Mouse (Mus musculus) embryo, embryonic 10 days (tissue): ENCODE data around the gene Pde2a.

Experiments
- DNase-seq: peaks from one replicate; pipeline ENCODE4 v3.0.0-alpha.2; 2015; ENCODE audit warnings: low spot score

The Pde2a gene

DNA sequence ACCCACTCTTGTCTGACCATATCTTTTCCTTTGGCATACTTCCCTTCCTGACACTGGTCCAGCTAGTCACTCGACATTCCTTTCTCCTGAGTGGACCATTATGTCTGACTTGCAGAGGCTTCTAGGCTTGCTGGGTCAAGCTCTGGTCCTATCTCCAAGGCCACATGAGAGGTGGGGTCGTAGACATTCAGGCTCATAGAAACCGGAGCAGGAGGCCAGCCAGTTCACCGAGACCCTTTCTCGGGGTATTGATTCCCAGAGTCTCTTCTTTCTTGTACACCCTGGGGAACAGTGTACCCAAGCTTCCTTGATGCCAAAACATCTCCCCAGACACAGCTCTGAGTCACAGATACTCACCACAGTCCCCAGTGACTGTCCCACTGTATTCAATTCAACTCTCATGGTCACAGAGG, 52.9 kb downstream of the Pde2a start:
- no peak for DNase-seq

DNA sequence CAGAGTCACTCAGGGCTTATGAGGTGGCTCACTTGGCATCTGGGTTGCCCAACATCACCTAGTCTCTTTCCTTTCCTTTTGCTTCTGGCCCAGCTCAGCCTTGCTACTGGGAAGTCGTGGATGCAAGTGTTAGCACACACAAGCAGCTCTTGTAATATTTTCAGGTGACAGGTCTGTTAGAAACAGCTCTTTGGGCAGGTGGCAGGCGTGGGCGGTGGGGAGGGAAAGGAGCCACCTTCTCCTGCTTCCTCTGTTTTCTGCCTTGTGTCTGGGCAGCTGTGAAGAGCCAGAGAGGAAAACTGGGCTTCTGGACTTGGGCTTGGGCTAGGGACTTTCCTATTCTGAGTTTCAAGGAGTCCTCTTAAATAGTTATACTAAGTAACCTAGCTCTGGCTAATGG, 54.5 kb downstream of the Pde2a start:
- DNase-seq: no peak

DNA sequence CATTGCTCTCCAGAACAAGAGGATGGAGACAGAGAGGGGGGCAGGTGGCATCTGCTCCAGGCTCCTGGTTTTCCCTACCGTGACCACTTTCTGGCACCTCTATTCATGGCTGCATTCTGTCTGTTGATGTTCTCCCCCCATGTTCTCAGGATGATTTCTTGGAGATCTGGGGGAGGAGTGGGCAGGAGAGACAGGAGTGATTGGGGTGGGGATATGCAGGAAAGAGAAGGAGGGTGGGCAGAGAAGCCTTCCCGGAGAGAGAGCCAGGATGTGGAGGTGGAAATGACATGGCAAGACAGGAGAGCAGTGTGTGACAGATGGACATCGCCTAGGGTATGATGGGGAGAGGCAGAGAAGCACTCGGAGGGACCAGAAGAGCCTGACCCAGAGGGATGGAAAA, 55.0 kb downstream of the Pde2a start:
- no peak for DNase-seq

DNA sequence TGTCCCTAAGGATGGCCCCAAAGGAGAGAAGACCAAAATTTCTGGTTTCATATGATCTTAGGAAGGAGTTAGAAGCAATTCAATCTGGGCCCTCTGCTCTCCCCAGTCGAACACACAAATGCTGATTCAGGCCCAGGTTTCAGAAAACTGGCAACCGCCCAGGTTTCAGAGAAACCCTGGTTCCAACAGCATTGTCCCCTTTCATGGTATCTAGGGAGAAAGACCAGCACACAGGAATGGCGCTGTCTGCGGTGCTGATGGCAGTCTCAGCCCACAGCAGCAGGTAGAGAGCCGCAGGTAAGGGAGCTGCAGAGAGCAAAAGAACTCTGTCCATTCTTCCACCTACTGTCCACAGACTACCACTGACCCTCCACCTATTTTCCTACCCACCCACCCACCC, 55.7 kb downstream of the Pde2a start:
- DNase-seq: no peak

DNA sequence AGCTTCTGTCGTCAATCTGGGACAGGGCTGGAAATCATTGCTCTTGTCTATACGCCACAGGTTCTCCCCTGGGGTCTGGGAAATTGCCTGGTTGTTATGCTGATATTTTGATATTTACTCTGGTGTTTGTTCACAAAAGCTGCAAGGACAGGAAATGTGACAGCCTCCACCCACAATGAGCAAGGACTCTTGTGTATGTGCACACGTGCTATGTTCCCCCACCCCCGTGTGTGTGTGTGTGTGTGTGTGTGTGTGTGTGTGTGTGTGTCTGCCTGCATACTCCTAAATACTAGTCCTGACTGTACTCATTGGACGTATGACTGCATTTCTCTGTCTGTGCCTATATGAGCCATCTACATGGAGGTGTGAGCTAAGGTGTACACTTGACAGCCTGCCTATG, 56.6 kb downstream of the Pde2a start:
- no peak for DNase-seq

DNA sequence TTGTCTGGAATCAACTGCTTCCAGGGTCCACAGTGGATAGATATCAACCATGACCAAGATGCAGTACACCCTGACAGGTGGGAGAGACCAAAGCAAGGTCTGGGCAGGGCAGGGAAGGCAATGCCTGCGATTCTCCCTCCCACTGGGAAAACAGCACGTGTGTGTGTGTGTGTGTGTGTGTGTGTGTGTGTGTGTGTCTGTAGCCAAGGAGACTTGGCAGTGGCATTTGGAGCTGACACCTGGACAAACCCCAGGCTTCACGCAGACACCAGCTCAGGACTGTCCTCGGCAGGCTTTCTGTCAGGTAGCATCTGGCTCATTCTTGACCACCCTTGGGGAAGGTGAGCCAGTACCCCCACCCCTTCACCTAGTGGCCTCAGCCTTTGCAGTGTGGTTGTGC, 58.4 kb downstream of the Pde2a start:
- no peak for DNase-seq

DNA sequence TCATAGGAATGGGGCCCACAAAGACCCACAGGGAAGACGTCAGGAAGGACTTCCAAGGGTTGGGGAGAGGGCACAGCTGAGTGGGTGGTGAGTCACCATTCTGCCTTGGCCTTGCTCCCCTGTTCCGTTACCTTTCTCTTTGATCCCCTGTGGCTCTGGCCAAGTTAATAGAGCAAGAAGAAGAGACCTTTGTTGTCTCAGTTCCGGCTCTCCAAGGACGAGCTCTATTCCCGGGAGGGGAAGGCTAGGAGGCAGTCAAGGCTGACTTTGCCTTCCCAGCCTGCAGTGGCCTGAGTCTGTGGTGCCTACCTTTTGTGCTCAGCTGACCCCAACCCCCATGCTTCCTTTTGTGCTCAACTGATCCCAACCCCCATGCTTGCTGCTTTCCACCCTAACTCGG, 59.2 kb downstream of the Pde2a start:
- no peak for DNase-seq

DNA sequence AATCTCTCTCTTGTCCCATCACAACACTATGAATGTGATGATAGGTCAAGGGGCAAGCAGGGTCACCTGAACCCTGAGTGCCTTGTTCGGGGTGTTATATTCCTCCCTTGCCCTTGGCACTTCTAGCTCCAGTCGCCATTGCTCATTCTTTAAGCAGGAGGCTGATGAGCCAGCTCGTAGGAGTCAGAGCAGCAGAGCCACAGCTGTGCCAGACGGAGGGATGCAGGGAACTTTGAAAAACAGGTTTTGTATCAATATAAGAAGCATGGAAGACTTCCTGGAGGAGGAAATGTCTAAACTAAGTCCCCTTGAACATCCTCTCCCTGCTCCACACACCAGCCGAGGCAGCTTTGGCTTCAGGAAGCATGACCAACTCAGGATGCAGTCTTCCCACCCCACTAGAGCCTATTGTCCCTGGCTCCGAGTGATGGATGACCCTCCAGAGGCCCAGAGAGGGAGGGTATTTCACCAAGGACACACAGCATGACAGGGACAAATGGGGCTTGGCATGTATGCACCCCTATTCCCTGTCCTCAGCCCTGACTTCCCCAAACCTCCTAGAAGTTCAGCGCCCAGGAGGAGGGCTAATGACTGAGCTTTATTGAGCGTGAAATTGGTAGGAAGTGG, 60.5 kb downstream of the Pde2a start:
- no peak for DNase-seq

DNA sequence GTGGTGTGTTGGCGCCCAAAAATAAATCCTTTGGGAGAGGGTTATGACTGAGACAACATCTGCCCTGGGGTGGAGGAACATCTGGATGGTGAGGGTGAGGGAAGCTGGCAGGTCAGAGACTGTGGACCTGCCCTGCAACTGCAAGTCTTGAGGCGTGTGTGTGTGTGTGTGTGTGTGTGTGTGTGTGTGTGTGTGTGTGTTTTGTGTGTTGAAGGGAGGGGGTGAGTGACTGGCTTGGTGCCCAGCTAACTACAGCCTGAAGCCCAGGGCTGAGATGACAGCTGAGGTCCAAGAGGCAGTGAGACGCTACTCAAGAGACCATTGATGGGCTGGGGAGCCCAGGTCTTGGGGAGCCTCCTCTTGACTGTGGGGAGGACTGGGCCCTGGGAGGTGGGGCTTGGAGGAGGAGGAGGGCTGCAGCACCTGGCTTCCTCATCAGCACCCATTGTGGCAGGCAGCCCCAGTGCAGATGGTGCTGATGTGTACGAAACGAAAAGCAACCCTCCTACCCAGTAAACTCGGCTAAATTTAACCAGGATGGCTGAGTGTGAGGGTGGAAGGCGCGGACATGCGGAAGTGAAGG, 61.1 kb downstream of the Pde2a start:
- DNase-seq: no peak

DNA sequence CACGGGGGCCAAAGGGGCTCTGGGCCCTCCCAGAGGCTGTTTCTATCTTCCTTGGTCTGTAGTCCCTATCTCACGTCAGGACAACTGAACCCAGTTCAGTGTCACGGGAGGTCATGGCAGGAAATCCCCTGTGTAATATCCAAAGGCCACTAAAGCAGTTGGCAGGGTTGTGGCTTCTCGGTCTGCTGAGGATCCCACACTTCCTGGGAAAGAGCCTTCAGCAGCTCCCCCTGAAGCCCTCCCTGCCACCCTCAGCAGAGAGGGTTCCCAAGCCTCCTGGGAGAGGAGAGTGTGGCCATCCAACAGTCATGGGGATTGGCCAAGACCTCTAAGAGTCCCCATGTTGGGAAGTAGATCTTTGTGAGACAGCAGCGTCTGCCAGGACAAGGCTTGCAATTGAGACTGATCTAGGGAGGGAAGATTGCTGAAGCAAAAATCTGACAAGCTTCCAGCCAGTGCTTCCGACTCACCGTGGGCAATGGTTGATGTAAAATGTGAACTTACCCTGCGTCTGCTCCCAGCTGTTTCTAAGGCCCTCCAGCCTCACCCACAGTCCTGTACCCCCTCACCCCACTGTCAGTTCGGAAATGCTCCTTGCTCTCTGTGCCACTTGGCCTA, 62.1 kb downstream of the Pde2a start:
- DNase-seq: no peak

DNA sequence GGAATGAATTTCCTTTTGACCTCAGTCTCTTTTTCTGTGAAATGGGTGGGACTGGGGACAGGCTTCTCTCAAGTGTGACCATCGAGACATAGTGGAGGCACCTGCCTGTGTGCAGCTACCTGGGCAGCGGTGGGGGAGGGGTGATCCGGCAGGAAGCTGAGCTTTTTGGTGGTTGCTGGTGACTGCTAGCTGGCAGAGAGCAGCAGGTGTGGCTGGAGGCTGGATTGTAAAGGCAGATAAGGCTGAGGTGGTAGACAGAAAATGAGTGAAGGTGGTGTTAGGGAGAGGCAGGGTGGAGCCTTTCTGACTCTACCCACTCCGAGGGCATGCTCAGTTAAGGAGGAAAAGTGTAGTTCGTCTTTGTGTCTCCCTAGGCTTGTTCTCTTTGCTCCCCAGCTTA, 65.6 kb downstream of the Pde2a start:
- DNase-seq: no peak

DNA sequence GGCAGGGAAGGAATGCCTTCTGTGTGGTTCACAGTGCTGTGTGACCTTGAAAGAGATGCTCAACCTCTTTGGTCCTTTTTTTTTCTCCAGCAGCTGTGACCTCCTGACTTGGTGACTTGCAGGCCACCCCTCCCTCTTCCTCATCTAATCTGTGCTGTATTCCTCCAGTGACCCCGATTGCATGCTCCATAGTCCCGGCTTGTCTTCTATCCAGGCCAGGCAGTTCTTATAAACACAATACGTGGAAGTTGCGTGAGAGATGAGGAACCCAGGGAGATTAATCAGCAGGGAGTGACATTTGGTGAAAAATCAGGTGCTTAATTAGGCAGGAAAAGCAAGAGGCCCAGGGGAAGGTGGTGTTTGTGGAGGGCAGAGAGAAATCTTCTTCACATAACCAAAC, 69.5 kb downstream of the Pde2a start:
- DNase-seq: no peak

DNA sequence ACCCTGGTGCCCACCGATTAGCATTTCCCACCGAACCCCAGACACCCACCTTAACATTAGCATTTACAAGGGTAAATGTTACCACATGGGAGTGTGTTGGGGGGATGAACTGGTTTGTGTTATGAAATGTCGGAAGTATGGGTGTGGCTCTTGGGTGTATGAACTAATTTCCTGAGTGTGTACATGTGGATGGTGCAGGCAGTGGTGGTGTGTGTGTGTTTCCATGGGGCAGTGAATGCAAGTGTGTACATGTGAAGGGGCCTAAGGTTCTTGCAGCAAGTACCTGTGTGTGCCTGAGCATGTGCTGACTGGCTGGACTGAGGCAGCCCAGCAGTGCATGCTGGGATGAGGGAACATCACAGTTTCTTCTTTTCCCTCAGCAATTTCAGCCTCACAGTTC, 76.9 kb downstream of the Pde2a start:
- no peak for DNase-seq

DNA sequence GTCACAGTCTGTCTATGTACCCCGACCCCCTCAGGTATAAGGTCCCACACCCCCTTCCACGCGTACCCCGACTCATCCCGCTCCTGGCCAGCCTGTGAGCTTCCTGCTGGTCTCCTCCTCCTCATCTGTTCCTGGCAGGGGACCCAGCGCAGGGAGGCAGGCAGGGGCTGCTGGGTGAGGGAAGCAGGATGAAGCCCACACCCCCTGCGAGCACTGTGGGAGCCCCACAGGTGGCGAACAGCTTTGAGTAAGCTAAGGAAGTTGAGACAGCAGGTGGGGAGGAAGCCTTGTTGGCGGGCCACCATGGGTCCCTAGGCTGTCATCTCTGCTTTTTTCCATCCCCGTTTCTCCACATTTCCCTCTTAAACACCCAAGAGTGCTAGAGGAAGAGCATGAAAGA, 77.8 kb downstream of the Pde2a start:
- no peak for DNase-seq

DNA sequence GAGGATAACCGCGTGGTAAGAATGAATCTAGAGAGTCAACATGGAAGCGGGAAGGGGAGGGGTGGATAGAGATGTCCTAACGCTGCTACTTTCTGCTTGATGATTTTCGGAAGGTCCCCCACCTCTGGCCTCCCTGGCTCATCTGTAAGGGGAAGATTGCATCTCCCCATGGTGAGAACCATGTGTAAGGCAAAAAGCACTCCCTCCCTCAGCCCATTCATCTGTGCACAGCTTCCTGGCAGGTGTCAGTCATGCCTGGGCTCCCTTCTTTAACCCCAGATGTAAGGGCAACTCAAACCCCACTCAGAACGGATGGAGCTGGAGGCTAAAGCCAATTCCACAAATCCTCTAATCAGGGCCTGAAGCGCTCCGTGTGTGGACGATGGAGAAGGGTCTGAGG, 78.2 kb downstream of the Pde2a start:
- DNase-seq: no peak

DNA sequence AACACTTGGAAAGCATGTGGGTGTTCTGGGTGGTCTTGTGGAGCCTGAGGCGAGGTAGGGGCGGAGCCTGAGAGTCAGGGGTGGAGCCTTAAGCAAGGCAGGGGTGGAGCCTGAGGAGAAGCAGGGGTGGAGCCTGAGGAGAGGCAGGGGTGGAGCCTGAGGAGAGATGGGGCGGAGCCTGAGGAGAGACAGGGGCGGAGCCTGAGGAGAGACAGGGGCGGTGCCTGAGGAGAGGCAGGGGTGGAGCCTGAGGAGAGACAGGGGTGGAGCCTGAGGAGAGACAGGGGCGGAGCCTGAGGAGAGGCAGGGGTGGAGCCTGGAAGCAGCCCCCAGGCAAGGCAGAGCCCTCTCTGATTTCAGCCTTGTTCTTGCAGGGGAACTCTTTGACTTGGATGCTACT, 79.7 kb downstream of the Pde2a start:
- DNase-seq: no peak

DNA sequence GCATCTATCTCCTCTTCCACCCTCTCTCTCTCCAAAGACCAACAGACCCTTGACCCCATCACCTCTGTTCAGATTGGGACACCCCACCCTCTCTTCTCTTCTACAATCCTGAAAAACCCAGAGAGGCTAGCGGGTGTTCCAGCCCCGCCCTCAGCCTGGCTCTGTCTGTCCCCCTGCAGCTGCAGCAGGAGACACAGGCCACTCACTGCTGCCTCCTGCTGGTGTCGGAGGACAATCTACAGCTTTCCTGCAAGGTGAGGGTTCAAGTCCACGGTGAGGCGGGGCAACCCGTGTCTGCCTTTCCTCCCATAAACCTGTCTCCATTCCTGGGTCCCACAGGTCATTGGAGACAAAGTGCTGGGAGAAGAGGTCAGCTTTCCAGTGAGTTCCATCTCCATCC, 80.2 kb downstream of the Pde2a start:
- no peak for DNase-seq

DNA sequence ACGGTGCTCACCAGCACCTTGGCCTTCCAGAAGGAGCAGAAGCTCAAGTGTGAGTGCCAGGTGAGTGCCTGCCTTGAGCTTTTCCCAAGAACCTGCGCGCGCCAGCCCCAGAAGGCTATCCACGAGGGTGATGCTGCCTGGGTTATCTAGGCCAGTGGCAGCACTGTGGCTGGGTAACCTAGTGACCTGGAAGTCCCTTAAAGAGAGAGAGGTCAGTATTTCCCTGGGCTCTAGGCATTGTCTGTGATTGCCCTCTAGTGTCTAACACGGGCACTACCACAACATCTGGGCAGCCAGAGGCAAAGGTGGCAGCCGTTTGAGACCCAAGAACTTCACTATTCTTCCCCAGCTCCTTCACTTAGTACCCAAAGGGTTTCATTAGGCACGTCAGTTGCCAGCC, 81.9 kb downstream of the Pde2a start:
- DNase-seq: peak; percentile 86

DNA sequence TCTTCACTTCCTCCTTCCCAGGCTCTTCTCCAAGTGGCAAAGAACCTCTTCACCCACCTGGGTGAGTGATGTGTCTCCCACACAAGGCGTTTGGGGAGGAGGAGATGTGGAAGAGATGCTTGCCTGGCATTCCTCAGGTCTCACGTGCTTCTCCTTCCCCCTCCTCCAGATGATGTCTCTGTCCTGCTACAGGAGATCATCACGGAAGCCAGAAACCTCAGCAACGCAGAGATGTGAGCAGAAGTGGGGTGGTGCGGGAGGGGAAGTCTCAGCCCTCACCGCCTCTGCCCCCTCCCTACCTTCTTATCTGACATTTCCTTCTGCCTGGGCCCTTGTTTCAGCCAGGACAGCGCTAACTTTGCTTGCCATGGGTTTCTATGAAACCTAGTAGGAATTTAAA, 82.3 kb downstream of the Pde2a start:
- no peak for DNase-seq

DNA sequence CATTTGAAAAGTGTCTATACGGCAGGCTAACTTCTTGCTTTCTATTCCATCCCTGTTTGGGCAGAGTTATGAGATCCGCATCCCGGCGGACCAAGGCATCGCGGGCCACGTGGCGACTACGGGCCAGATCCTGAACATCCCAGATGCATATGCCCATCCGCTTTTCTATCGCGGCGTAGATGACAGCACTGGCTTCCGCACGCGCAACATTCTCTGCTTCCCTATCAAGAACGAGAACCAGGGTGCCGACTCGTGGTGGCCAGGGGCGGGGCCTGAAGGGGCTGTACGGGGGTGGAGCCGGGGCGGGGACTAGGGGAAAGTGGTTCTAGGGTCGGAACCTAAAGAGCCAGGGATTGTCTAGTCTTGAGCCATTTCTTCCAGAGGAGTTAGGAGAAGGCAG, 83.0 kb downstream of the Pde2a start:
- DNase-seq: peak; percentile 50

DNA sequence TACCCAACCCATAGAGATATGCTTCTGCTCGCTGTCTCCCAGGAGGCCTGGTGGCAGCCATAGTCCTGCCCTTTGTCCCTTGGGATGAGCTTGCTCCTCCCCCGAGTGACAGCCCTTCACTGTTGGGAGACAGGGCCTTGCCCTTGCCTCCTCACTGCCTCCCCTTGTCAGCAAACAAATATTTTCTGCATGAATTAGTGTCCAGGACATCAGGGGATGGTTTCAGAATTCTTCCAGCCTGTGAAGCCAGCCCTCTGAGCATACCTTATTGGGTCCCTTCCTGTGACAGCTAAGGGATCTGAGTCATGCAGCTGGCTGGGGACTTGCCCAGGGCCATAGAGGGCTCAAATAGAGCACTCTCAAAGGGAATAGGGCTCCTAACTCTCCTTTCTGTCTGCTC, 87.7 kb downstream of the Pde2a start:
- no peak for DNase-seq

DNA sequence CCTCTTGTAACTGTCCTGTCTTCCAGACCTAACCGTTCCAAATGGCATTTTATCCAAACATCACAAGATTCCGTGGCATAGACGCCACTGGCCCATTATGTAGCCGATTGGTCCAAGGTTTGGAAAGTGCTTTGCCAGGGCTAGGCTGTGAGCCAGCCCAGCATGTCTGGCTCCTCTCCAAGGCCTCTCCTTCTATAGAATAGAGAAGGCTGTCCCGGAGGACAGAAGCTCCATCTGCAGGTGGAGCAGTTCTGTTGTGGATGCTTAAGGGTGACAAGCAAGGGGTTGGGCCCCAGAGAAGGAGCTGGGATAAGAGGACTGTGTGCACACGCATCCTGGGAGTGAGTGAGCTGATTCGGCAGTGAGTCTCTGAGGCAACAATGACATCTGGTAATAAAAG, 92.2 kb downstream of the Pde2a start:
- no peak for DNase-seq

DNA sequence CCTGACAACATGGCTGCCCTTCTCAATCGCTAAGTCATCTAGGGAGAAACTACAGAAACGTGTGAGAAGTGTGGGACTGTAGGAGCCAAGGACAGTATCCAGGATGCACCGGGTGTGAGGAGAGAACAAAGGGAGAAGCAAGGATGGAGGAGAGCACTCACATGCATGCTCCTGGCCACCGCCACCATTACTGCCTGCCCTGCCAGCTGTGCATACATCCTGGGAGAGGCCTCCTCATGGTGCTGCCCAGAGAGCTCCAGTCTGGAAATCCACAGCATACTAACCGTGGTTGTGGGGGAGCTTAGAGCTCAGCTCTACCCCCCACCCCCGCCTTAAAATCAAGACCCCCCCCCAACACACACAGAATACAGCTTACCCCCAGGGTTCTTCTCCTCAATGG, 93.3 kb downstream of the Pde2a start:
- DNase-seq: no peak

DNA sequence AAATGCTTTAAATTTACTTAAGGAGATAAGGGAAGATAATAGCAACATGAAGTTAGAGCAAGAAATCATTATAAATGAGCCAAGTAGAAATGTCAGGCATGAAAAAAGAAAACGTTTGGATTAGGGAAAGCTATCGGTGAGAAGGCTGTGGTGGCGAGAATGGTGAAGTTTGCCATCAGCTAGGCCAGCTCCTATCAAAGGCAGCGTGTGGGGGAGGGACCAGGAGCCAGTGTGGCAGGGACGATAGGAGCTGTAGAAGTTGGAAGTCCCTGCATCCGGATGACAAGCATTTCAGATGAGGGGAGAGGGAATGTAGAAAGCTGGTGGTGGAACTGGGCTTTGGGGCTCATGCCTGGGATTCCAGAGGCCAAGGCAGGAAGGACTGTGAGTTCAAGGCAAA, 93.8 kb downstream of the Pde2a start:
- DNase-seq: no peak
